Mouse (Mus musculus): ENCODE data around the gene Pde4c.

The Pde4c gene

GRCm38 (mm10) chr8:70768231-70768776, 44.8 kb downstream of the Pde4c start:
- peak in 1 of 2 experiments; percentile 44 for DNase-seq

DNA sequence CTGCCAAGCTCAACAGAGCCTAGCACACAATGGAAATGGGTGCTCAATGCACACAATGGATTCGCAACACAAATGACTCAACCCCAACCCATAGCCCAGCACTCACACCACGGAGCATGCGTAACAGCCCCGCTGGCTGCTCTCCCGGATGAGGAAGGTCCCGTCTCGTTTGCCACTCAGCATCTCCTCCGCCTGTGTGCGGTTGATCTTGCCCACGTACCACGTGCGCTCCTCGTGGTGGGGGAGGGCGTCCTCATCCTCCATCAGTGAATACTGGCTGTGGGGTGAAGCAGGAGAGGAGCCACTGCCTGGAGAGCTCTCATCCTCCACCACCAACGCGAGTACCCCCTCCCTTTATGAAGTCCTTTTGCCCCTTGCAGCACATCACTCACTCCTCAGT, 45.4 kb downstream of the Pde4c start:
- DNase-seq: no peak

DNA sequence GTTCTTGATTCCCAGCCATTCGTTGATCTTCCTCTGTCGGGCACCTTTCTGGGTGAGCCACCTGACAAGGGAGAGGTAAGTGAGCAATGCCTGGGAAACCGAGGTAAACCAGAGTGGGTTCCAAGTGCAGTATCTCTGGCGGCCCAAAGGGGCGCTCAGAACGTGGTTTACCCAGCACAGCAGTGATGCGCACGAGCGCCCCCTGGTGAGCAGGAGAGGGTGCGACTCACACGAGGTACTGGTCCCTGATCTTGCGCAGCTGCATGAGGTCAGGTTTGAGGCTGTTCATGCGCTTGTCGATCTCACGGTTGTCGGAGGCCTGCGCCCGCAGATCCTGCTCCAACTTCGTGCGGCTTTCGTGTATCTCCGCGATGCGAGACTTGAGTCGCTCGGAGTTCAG, 45.8 kb downstream of the Pde4c start:
- DNase-seq: peak; percentile 90 to 92

GRCm38 (mm10) chr8:70769858-70770257, 46.3 kb downstream of the Pde4c start:
- no peak for DNase-seq

- DNase-seq: no peak
Measured at GRCm38 (mm10) chr8:70770748-70771147, 47.2 kb downstream of the Pde4c start.

DNA sequence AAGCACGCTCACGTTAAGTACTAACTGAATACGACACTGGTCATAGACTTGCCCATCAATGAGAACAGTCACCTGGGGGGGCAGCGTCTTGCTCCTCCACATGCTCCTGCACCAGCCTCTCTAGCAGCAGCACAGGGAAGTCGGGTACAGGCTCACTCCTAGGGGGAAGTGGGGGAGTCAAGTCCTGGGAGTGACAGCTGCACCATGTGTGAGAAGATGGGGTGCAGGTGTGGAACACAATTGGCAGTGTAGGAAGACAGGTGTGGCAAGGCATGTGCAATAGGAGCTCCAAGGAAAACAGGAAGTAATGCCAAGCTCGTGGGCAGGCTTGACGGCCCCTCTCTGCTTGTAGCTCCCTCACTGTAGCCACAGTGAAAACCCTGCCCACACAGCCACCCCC, 47.7 kb downstream of the Pde4c start:
- no peak for DNase-seq

GRCm38 (mm10) chr8:70772075-70772474, 48.6 kb downstream of the Pde4c start:
- DNase-seq: no peak

- no peak for DNase-seq
Measured at GRCm38 (mm10) chr8:70772890-70773289, 49.4 kb downstream of the Pde4c start.

DNA sequence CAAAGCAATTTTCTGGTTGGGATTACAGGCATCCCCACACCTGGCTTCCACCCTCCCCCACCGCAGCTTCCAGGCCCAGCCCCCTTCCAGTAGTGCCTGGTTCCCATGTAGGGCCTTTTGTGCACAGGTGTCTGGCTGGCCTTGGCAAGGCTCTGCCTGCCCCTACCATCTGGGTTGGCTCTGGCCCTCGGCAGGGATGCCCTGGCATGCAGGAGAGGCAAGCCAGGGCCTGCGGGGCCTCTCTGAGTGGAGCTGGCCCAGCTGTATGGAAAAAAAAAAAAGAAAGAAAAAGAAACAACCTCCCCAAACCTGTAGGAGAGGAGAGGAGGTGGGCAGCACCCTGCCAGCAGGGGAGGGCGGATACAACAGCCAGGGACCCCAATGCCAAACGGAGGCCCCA, 49.9 kb downstream of the Pde4c start:
- DNase-seq: no peak

GRCm38 (mm10) chr8:70773833-70774232, 50.3 kb downstream of the Pde4c start:
- DNase-seq: no peak

GRCm38 (mm10) chr8:70774740-70775139, 51.2 kb downstream of the Pde4c start:
- no peak for DNase-seq

GRCm38 (mm10) chr8:70775227-70775626, 51.7 kb downstream of the Pde4c start:
- no peak for DNase-seq

DNA sequence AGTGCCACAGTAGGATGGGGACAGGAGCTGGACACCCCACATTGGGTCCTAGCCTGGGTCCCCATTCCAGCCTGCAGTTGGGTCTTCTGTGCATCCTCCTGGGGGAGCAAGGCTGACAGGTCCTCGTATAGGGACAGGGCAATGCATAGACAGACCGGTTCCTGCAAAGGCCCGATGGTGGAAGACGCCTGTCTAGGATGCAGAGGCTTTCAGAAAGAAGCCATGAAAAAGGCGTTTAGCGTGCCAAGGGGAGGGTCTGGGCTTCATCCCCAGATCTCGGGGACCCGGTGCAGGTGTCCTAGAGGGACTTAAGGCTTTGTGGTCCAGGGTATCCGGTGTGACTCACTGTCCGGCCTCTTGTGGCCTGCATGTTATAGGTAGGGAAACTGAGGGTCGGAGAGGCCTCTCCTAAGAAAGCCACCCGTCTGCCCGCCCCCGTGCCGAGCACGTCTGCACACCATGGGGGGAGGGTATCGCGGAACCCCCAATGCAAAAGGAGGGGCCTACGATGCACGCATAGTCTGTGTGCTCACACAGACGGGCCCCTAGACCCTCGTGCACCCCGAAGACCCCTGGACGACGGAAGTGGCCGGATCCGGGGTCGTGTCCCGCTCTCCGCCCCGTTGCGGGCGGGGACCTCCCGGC, 52.5 kb downstream of the Pde4c start:
- DNase-seq: peak in 1 of 2 experiments; percentile 39

DNA sequence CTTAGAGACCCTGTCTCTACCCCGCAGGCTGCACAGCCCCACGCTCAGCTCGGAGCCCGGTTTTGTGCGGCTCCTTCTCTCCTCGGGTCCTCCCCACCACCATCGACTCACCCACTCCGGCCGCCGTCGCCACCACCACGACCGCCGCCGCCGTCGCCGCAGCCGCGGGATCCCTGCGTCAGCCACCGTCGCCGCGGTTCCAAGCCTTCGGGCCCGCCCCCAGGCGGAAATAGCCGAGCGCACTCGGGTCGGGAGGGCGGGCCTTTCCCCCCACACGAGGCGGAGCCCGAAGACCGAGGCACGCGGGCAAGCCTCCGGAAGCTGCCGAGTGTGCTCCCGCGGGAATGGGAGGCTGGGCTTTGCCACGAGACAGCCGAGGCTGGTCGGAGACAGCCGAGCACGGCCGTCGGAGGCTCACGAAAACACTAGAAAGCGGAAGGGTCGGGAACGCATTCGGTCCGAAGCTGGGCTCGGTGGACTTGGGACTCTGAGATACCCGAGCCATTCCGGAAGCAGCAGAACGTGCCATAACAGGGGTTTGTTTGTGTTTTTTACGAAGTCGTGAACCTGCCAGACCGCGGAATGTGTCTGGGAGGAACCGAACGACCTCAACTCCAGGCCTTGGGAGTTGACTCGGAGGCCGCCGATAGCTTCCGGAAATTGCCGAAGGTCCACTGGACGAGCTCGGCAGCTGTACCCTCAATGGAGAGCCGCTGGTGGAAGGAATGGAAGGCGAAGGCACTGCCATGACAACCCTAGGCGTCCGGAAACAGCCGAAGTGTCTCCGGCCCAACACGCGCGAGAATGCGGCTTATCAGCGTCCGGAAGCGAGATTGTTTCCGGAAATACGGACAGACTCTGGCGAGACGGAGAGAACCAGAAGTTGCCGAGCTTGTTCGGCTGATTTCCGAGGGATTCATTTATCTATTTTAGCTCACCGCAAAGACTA, 53.2 kb downstream of the Pde4c start, which contains the start of gene Pik3r2:
TSS of gene Pik3r2 (minus strand) at position 218 of the 949 bp plus-strand sequence.
- DNase-seq: peak; percentile 93

DNA sequence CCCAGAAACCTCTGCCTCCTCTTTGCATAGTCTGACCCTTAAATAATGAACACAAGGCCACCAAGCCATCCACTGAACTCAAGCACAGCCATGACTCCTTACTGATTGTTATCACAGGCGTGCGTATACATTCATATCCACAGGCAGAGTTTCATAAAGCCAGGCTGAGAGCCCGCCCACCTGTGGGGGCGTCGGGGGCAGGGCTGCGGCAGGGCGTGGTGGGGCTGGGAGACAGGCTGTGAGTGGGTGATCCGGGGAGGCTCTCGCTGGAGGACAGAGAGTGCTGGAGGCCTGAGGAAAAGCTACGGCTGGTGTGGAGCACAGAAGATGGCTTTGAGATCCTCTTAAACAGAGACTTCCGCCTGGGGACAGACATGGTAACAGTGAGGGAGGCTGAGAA, 56.6 kb downstream of the Pde4c start:
- no peak for DNase-seq

- no peak for DNase-seq
Measured at GRCm38 (mm10) chr8:70786291-70787050, 63.0 kb downstream of the Pde4c start.

DNA sequence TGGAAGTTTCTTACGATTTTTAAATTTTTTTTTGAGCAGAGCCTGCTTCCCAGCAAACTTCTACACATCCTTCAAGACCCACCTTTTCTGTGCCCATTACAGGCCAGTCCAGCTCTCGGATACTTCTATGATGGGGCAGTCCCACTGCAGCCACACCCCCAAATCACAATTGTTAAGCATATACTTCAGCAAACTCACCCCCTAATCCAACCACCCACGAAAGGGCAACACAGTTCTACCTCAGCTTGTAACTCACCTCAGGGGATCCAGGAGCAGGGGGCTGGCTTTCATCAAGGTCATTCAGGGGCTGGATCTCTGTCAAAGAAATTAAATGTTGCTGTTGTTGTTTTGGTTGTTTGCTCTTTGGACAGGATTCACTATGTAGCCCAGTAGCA, 63.5 kb downstream of the Pde4c start:
- DNase-seq: no peak

DNA sequence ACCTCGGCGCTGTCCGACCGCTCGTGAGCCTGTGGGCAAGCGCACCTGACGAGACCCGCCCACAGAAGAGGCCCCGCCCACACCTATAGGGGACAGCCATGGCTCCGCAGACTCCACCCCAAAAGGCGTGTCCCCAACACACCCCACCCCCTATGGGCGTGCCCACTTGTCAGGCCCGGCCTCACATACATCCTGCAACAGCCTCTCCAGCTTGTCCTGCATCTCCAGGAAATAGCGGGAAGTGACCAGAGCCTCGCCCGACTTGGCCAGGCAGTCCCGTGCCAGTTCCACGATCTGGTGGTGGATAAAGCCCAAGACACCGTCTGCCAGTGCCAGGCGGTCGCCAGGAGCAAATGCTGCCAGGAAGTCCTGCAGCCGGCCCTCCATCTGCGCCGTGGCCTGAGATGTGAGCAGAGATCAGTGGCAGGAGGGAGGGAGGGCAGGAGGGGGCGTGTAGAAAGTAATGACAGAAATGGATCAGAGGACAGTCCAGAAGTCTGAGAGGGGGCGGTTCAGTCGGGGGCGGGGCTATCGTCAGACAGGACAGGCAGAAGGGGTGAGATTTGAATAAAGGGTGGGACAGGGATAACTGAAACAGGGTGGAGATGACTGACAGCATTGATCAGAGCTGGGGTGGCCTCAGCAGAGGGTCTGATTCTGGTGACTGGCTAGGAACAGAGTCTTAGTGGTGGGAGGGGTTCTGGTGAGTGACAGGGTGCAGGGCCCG, 64.6 kb downstream of the Pde4c start:
- no peak for DNase-seq

GRCm38 (mm10) chr8:70789046-70789445, 65.5 kb downstream of the Pde4c start:
- no peak for DNase-seq

DNA sequence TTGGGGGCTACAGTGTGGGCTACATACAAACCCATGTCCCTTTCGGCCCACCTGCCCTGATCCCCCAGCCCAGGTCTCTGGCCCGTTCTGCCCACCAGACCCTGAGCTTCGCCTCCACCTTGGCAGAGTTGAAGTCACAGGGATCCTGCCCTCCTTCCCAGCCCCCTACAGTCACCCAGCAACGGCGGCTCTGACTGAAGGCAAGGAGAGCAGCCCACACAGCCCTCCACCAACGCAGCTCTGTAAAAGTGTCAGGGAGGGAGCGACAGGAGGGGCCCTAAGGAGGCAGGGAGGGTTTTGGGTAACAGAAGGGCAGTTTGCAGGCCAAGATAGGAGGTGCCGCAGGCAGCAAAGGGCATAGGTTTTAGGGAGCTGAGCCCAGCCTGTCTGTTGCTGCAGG, 67.3 kb downstream of the Pde4c start:
- no peak for DNase-seq

- DNase-seq: peak; percentile 69 to 85
Measured at GRCm38 (mm10) chr8:70791294-70791701, 67.8 kb downstream of the Pde4c start.
